Mouse (Mus musculus) monocyte, adult 2 months (primary cell): Measurements from ENCODE around the gene Gm10181.
"Not testable (repeated sequence)": the region's sequence is repeated elsewhere in the genome, so short reads cannot be mapped to it uniquely, and the experiment has no call there.

Experiments used
- DNase-seq, 2 experiments: peaks; one replicate each; pipeline ENCODE4 v3.0.0; 2022; ENCODE audit warnings: low spot score in 2 of 2, low read depth in 1 of 2

Gm10181 gene

DNA sequence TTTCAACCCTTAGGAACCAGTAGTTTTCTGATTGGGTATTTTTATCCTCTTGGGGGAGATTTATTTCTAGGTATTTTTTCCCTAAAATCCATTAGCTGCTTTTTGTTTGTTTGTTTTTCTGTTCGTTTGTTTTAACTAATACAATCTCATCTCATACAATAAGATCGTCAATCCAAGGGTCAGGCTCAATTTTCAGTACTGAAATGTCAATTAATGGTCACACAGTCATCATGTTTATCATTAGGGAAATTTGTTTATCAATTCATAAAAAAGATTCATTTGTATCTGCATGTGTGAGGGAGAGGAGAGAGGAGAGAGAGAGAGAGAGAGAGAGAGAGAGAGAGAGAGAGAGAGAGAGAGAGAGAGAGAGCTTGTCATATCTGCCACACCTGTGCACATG, at the start of gene Gm10181:
Gene Gm10181 (plus strand): TSS at position 301 of the 400 bp plus-strand sequence.
- DNase-seq: no peak

- no peak for DNase-seq
Measured at GRCm38 (mm10) chr9:25041665-25042064, 47.6 kb upstream of the Gm10181 start.

- no peak for DNase-seq
Measured at GRCm38 (mm10) chr9:25042162-25043111, 46.8 kb upstream of the Gm10181 start.

DNA sequence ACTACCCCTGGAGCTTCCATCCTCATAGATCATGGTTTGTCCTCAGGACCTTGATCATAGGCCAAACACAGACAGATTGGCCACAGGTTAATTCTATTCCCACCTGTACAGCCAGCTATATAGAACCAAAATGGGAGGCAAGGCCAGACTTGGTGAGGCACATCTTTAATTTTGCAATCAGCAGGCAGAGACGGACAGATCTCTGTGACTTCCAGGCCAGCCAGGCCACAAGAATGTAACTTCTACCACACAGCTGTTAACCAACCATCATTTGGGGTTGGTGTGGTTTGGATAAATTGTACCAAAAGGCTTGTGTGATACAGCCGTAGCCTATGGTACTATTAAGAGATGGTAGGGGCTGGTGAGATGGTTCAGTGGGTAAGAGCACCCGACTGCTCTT, 44.9 kb upstream of the Gm10181 start:
- DNase-seq: no peak

DNA sequence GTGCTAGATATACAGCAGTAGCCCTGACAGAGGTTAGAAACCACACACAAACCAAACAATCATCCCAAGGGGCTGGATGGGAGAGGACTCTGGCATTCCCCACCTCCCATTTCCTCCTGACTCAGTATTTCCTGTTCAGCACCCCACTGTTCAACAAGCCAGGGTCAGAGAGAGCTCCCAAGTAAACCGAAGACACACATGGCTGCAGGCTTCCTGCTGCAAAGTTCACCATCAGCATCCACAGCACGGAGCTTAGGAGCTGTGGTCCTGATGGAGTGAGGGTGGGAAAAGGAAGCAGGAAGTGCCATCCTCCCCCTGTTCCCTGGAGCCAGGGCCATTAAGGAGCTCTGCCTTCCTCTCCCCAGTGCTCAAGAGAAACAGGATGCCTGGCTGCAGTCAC, 40.9 kb upstream of the Gm10181 start:
- DNase-seq: no peak

DNA sequence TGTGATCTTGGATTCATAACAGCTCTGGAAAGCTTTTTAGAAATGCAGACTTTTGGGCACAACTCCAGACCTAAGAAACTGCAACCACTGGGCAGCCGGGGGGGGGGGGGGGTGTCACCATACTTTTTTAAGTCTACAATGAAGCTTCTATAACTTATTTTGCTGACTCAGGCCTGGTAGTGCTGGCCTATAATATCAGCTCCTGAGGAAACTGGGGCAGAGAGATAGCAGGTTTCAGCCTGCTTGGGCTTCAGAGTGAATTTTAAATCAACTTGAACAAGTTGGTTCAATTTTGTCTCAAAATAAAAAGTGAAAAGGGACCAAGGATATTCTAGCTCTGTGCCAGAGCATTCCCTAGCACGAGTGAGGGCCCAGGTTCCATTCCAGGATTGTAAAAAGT, 40.3 kb upstream of the Gm10181 start:
- no peak for DNase-seq

- no peak for DNase-seq
Measured at GRCm38 (mm10) chr9:25051901-25052300, 37.3 kb upstream of the Gm10181 start.

- DNase-seq: no peak
Measured at GRCm38 (mm10) chr9:25055650-25056376, 33.4 kb upstream of the Gm10181 start.

- no peak for DNase-seq
Measured at GRCm38 (mm10) chr9:25058726-25059125, 30.5 kb upstream of the Gm10181 start.

DNA sequence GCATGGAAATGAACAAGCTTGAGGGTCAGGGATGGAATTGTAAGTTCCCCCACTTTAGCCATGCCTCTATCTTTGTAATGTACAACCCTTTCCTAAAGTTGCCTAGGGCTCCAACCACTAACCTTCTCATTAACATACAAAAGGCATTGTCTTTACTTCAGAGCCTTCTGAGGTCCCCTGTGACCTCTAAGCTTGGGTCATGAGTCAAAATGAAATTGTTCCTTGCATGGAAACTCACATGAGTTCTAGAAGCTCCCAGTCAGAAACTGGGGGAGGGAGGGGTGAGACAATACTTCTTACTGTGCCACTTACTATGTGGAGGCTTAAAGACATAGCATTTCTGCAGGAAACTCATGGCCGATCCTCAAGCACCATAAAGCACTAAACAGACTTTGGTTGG, 16.6 kb upstream of the Gm10181 start:
- DNase-seq: no peak

GRCm38 (mm10) chr9:25075977-25076376, 13.2 kb upstream of the Gm10181 start:
- DNase-seq: no peak

DNA sequence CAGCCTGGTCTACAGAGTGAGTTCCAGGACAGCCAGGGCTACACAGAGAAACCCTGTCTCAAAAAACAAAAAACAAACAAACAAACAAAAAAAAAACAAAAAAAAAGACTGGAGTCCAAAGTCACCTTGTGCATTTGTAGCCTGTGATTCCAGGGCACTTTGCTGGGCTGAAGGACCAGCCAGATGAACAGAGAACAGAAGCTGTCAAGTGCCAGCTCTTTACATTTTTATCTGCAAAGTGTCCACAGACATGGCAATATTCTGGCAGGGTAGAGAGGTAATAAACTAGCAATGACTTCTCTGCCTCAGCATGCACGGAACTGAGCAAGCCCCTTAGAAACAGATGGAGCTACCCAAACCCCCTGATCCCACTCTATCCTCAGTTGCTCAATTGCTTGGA, 12.7 kb upstream of the Gm10181 start:
- no peak for DNase-seq

DNA sequence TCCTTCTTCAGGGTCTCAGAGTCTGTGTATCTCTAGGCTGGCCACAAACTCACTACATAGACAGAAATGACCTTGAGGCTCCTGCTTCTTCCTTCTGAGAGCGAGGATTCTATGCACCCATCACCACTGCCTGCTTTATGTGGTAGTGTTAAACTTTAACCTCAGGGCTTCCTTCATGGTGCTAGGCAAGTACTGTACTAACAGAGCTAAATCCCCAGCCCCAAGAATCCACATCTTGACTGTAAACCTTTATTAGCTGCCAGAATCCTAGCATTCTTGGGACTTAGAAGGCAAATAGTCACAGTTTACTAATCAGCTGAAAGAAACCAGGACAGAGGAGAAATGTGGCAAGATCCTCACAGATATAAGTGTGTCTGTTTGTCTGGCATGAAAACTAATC, 1.6 kb downstream of the Gm10181 start:
- DNase-seq: no peak

DNA sequence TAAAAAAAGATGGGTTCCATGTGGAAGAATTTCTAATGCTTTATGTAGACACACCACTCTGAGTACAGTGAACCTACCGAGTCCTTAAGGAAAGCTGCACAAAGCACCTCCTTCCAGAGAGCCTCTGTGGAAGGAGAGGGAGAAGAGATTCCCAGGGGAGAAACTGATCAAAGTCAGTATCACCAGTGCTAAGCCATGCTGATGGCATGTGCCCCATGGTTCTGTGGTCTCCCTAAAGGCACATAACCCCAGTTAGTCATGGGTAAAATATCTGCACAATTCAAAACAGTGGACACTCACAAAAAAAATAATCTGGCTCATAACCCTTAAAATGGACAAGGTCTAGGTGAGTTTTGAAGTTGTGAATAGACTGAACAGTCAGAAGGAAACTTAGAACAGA, 13.7 kb downstream of the Gm10181 start:
- no peak for DNase-seq

- no peak for DNase-seq
Measured at GRCm38 (mm10) chr9:25104638-25105037, 15.4 kb downstream of the Gm10181 start.

DNA sequence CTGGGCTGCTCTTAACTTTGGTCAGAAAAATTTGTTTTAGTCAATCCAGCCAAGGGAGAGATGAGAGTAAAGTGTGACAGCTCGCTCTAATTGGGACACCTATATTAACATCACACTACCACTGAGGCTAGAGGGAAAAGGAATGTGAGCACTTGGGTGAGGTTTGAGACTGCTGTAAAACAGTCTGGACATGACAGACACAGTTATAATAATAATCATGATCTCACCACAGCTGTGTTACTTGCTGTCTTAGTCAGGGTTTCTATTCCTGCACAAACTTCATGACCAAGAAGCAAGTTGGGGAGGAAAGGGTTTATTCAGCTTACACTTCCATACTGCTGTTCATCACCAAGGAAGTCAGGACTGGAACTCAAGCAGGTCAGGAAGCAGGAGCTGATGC, 34.4 kb downstream of the Gm10181 start:
- not testable (repeated sequence) for DNase-seq

DNA sequence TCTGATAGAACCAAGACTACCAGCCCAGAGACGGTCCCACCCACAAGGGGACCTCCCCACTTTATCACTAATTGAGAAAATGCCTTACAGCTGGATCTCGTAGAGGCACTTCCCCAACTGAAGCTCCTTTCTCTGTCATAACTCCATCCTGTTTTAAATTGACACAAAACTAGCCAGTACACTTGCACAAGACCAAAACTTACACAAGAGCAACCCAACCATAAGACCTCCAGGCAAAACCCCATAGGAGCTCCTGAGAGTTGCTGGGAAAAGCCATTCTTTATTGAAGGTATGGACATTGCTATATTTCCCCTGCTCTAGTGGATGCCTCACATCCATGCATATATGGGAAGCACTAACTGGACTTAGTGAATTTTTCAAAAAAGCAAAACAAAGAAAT, 34.8 kb downstream of the Gm10181 start:
- no peak for DNase-seq

- DNase-seq: no peak
Measured at GRCm38 (mm10) chr9:25132253-25132652, 43.0 kb downstream of the Gm10181 start.

GRCm38 (mm10) chr9:25132920-25133319, 43.7 kb downstream of the Gm10181 start:
- no peak for DNase-seq

- DNase-seq: no peak
Measured at GRCm38 (mm10) chr9:25138900-25139299, 49.7 kb downstream of the Gm10181 start.
